Mouse (Mus musculus): ENCODE data around the gene Qprt. TPM values are rescaled to one million over a fixed set of nuclear protein-coding genes. Genes with fewer than 3 reads are reported as not detected.

Qprt gene
- polyA plus RNA-seq, 1 experiment from 2014 or later, result 6.2 TPM

DNA sequence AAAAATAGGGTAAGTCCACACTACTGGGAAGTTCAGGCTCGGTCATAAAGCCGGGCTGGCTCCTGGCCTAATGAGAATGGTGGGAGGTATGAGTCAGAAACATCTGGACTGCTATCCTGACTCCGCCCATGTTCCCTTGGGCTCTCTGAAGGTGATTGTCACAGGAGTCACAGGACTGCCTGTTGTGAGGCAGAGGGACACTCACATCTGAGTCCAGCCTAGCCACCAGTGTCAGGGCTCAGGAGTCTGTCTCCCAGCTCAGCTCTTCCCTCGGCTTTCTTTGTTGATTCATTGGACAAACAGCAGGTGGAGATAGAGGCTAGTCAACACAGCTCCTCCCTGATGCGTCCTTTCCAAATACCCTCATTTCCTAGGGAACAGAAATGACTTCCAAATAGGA, 4.1 kb downstream of the Qprt start:
- no peak overlapping the region for H3K9ac ChIP-seq (ENCODE audit: low read depth, low read length)
- 36% methylated on average over 5 of the region's 5 CpGs for WGBS (ENCODE audit: insufficient replicate concordance)

GRCm38 (mm10) chr7:127116331-127116935, 5.6 kb downstream of the Qprt start:
- Histone ChIP-seq H3K9me3 (replicated peaks; ENCODE audit: control insufficient read depth, low read length) (no peaks in the 10 kb centered on the region), H3K9ac (ENCODE audit: low read depth, low read length) (peak overlapping the region; percentile 34; the same call in 1 of the 2 replicates), H3K36me3 (ENCODE audit: control insufficient read depth, insufficient read depth, low read length) (no peaks in the 10 kb centered on the region), H3K4me1 (ENCODE audit: control insufficient read depth, insufficient read depth, low read length) (peaks cover 14% of the 10 kb centered on the region), H3K27ac (ENCODE audit: low read depth, low read length) (no peak overlapping the region), H3K4me2 (no peak overlapping the region), H3K4me3 (ENCODE audit: low read depth, low read length) (no peak overlapping the region), H3K27me3 (ENCODE audit: control insufficient read depth, insufficient read depth, low read length) (peaks cover 9% of the 10 kb centered on the region; the same call in 1 of the 2 replicates)
- ATAC-seq (replicated peaks; ENCODE audit: insufficient number of reproducible peaks, low FRiP score, low TSS enrichment), result no peak
- WGBS (ENCODE audit: insufficient replicate concordance), result 55% methylated on average over 11 of the region's 11 CpGs

More for the DNA sequence above, 4.1 kb downstream of the Qprt start:
- Histone ChIP-seq H3K36me3 (ENCODE audit: control insufficient read depth, insufficient read depth, low read length) (no peaks in the 10 kb centered on the region), H3K4me2 (no peak overlapping the region), H3K4me1 (ENCODE audit: control insufficient read depth, insufficient read depth, low read length) (peaks cover 11% of the 10 kb centered on the region), H3K4me3 (ENCODE audit: low read depth, low read length) (no peak overlapping the region), H3K27ac (ENCODE audit: low read depth, low read length) (no peak overlapping the region), H3K27me3 (ENCODE audit: control insufficient read depth, insufficient read depth, low read length) (peaks cover 14% of the 10 kb centered on the region; the same call in 1 of the 2 replicates), H3K9me3 (replicated peaks; ENCODE audit: control insufficient read depth, low read length) (no peaks in the 10 kb centered on the region)
- ATAC-seq (replicated peaks; ENCODE audit: insufficient number of reproducible peaks, low FRiP score, low TSS enrichment), result no peak

GRCm38 (mm10) chr7:127114920-127115319, 7.1 kb downstream of the Qprt start:
- 77% methylated on average over 11 of the region's 11 CpGs for WGBS (ENCODE audit: insufficient replicate concordance)
- H3K27me3 ChIP-seq (ENCODE audit: control insufficient read depth, insufficient read depth, low read length), result no peaks in the 10 kb centered on the region

DNA sequence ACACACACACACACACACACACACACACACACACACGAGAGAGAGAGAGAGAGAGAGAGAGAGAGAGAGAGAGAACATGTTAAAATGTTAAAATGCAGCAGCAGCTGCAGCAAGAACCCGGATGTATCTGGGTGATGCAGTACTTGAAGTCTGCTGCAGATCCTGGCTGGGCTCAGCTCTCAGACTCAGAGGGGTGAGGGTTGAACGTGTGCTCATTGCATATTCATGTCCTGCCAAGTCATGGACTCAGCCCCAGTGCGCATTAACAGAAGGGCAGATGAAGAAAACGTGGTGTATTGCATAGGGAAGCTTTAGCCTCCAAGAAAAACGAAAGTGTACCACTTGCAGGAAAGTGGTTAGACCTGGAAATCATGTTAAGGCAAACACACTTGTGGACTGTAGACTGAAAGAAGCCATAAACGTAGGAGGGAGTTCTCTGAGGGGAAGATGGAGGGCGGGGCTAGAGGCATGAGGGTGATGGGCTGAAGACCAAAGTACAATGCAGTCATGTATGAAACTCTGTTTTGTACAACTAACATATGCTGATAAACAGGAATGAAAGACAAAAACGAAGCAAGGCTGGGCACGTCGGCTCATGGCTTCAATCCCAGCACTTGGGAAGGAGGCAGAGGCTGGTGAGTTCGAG, 8.3 kb downstream of the Qprt start:
- H3K27me3 ChIP-seq (ENCODE audit: control insufficient read depth, insufficient read depth, low read length), result no peaks in the 10 kb centered on the region
- H3K36me3 ChIP-seq (ENCODE audit: control insufficient read depth, insufficient read depth, low read length), result no peaks in the 10 kb centered on the region
- H3K9me3 ChIP-seq (replicated peaks; ENCODE audit: control insufficient read depth, low read length), result no peaks in the 10 kb centered on the region
- H3K4me3 ChIP-seq (ENCODE audit: low read depth, low read length), result no peak overlapping the region
- H3K4me2 ChIP-seq, result no peak overlapping the region
- H3K9ac ChIP-seq (ENCODE audit: low read depth, low read length), result no peak overlapping the region
- 52% methylated on average over 12 of the region's 12 CpGs for WGBS (ENCODE audit: insufficient replicate concordance)
- no peak for ATAC-seq (replicated peaks; ENCODE audit: insufficient number of reproducible peaks, low FRiP score, low TSS enrichment)
- H3K27ac ChIP-seq (ENCODE audit: low read depth, low read length), result no peak overlapping the region
- peaks cover 8% of the 10 kb centered on the region for H3K4me1 ChIP-seq (ENCODE audit: control insufficient read depth, insufficient read depth, low read length)

More at GRCm38 (mm10) chr7:127114920-127115319, 7.1 kb downstream of the Qprt start:
- H3K27ac ChIP-seq (ENCODE audit: low read depth, low read length), result no peak overlapping the region
- ATAC-seq (replicated peaks; ENCODE audit: insufficient number of reproducible peaks, low FRiP score, low TSS enrichment), result no peak
- peaks cover 11% of the 10 kb centered on the region for H3K4me1 ChIP-seq (ENCODE audit: control insufficient read depth, insufficient read depth, low read length)
- H3K9ac ChIP-seq (ENCODE audit: low read depth, low read length), result no peak overlapping the region
- H3K4me3 ChIP-seq (ENCODE audit: low read depth, low read length), result no peak overlapping the region
- no peak overlapping the region for H3K4me2 ChIP-seq
- H3K36me3 ChIP-seq (ENCODE audit: control insufficient read depth, insufficient read depth, low read length), result no peaks in the 10 kb centered on the region
- no peaks in the 10 kb centered on the region for H3K9me3 ChIP-seq (replicated peaks; ENCODE audit: control insufficient read depth, low read length)

DNA sequence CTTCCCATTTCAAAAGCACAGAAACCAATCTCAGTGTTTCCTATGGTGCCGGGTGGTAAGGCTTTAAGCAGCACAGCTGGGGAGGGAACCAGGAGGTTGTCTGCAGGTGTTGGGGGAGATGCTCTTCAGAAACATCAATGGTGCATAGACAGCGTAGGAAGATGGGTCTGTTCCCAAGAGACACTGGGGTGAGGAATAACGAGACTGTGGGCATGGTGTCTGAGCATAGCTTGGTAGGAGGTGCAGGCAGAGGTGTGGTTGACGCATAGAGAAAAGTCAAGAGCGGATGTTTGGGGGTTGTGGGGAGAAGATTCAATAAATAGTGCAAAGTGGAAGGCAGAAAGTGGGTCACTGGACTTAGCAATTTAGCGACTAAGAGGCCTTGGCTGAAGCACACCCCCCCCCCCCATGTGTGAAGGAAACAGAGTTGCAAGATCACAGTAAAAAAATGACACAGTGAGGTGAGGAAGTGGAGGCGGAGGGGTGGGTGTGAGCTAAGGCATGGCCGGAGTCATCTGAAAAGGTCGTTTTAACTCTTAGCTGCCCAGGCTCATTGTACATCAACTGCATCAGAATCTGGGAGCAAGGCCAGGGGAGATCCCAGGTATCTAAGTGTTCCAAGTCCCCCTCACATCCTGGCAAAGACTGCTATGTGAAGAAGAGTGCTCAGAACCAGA, 9.0 kb downstream of the Qprt start:
- Histone ChIP-seq H3K9me3 (replicated peaks; ENCODE audit: control insufficient read depth, low read length) (no peaks in the 10 kb centered on the region), H3K27ac (ENCODE audit: low read depth, low read length) (no peak overlapping the region), H3K4me3 (ENCODE audit: low read depth, low read length) (no peak overlapping the region), H3K4me2 (no peak overlapping the region), H3K4me1 (ENCODE audit: control insufficient read depth, insufficient read depth, low read length) (peaks cover 6% of the 10 kb centered on the region; the same call in 1 of the 2 replicates), H3K27me3 (ENCODE audit: control insufficient read depth, insufficient read depth, low read length) (no peaks in the 10 kb centered on the region), H3K36me3 (ENCODE audit: control insufficient read depth, insufficient read depth, low read length) (no peaks in the 10 kb centered on the region), H3K9ac (ENCODE audit: low read depth, low read length) (no peak overlapping the region)
- 39% methylated on average over 9 of the region's 9 CpGs for WGBS (ENCODE audit: insufficient replicate concordance)
- no peak for ATAC-seq (replicated peaks; ENCODE audit: insufficient number of reproducible peaks, low FRiP score, low TSS enrichment)

- Histone ChIP-seq H3K27me3 (ENCODE audit: control insufficient read depth, insufficient read depth, low read length) (no peaks in the 10 kb centered on the region), H3K9me3 (replicated peaks; ENCODE audit: control insufficient read depth, low read length) (no peaks in the 10 kb centered on the region), H3K36me3 (ENCODE audit: control insufficient read depth, insufficient read depth, low read length) (no peaks in the 10 kb centered on the region), H3K4me3 (ENCODE audit: low read depth, low read length) (no peak overlapping the region), H3K4me1 (ENCODE audit: control insufficient read depth, insufficient read depth, low read length) (0 out of 2 replicates have a peak, but pooled peaks cover 3% of the 10 kb centered on the region), H3K27ac (ENCODE audit: low read depth, low read length) (no peak overlapping the region), H3K4me2 (no peak overlapping the region), H3K9ac (ENCODE audit: low read depth, low read length) (no peak overlapping the region)
- 66% methylated on average over 12 of the region's 12 CpGs for WGBS (ENCODE audit: insufficient replicate concordance)
- ATAC-seq (replicated peaks; ENCODE audit: insufficient number of reproducible peaks, low FRiP score, low TSS enrichment), result no peak
Observed at GRCm38 (mm10) chr7:127112251-127112841, 9.7 kb downstream of the Qprt start.

DNA sequence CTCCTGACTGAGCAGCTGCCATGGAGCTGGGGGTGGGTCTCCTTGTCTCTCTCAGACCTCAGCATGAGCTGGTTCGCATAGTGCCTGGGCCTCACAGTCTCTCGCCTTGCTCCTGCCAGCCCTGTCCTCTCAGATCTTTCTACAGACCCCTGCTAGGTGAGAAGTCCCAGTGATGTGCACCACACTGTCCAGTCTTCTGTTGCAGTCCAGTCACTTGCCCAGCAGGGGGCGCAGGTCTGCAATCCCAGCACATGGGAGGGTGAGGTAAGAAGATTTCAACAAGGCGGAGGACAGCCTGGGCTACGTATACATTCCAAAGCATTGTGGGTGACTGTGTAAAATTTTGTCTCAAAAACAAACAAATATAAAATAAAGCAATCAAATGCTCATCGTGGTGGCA, 10.6 kb downstream of the Qprt start:
- no peak overlapping the region for H3K9ac ChIP-seq (ENCODE audit: low read depth, low read length)
- H3K36me3 ChIP-seq (ENCODE audit: control insufficient read depth, insufficient read depth, low read length), result no peaks in the 10 kb centered on the region
- no peak for ATAC-seq (replicated peaks; ENCODE audit: insufficient number of reproducible peaks, low FRiP score, low TSS enrichment)
- WGBS (ENCODE audit: insufficient replicate concordance), result 34% methylated on average over 6 of the region's 6 CpGs
- no peak overlapping the region for H3K4me3 ChIP-seq (ENCODE audit: low read depth, low read length)
- H3K27me3 ChIP-seq (ENCODE audit: control insufficient read depth, insufficient read depth, low read length), result no peaks in the 10 kb centered on the region
- no peak overlapping the region for H3K27ac ChIP-seq (ENCODE audit: low read depth, low read length)
- H3K4me1 ChIP-seq (ENCODE audit: control insufficient read depth, insufficient read depth, low read length), result 0 out of 2 replicates have a peak, but pooled peaks cover 3% of the 10 kb centered on the region
- no peaks in the 10 kb centered on the region for H3K9me3 ChIP-seq (replicated peaks; ENCODE audit: control insufficient read depth, low read length)
- no peak overlapping the region for H3K4me2 ChIP-seq

DNA sequence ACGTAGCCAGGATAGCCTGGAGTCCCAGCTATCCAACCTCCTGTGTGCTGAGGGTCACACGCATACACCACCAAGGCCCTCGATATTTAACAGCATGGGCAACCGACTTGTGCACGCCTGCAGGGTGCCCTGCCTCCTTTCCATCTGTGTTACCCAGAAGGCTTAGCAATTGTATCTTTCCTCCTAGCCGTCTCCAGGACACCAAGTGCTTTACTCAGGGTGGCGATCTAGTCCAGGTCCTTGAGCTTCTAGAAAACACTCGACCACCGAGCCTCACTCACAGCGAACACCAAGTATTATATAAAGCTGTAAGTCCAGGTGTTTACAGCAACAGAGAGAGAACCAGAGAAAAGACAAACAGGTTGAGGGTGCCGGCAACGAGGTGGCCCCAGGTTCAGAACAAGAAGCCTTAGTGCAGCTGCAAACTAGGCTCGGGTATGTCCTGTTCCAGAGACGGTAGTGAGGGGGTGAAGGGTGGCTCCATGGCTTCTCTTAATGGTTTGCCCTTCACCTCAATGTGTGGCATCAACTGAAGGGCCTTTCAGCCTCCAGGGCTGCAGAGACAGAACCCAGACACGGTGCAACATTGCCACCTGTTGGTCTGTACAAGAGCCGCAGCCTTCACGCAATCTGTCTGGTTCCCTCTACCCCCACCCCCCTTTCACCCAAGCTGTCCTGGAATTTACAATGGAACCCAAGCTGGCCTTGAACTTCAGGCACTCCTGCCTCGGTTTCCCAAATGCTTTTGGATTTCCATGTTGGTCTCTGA, 11.6 kb downstream of the Qprt start:
- Histone ChIP-seq H3K36me3 (ENCODE audit: control insufficient read depth, insufficient read depth, low read length) (no peaks in the 10 kb centered on the region), H3K9me3 (replicated peaks; ENCODE audit: control insufficient read depth, low read length) (no peaks in the 10 kb centered on the region), H3K4me3 (ENCODE audit: low read depth, low read length) (no peak overlapping the region), H3K4me1 (ENCODE audit: control insufficient read depth, insufficient read depth, low read length) (0 out of 2 replicates have a peak, but pooled peaks cover 3% of the 10 kb centered on the region), H3K27me3 (ENCODE audit: control insufficient read depth, insufficient read depth, low read length) (0 out of 2 replicates have a peak, but pooled peaks cover 1% of the 10 kb centered on the region), H3K27ac (ENCODE audit: low read depth, low read length) (no peak overlapping the region), H3K9ac (ENCODE audit: low read depth, low read length) (no peak overlapping the region), H3K4me2 (no peak overlapping the region)
- WGBS (ENCODE audit: insufficient replicate concordance), result 45% methylated on average over 18 of the region's 18 CpGs
- no peak for ATAC-seq (replicated peaks; ENCODE audit: insufficient number of reproducible peaks, low FRiP score, low TSS enrichment)
